Mouse (Mus musculus): ENCODE data around the gene Fam117a. TPM values are rescaled to one million over a fixed set of nuclear protein-coding genes. Genes with fewer than 3 reads are reported as not detected.

The Fam117a gene
- total and polyA plus RNA-seq, 3 experiments = 49.9 to 116 TPM; not detected in 1

GRCm38 (mm10) chr11:95364388-95364787, 27.6 kb downstream of the Fam117a start:
- H3K4me1 ChIP-seq (ENCODE audit: control insufficient read depth in 1 of 2, insufficient read depth in 2 of 2, low read length in 2 of 2) = no peaks in the 10 kb centered on the region
- H3K9me3 ChIP-seq (replicated peaks; ENCODE audit: insufficient read depth, low read length) = no peaks in the 10 kb centered on the region
- H3K27me3 ChIP-seq (ENCODE audit: control insufficient read depth in 1 of 2, insufficient read depth in 2 of 2, low read length in 2 of 2) = no peaks in the 10 kb centered on the region
- no peak for TF ChIP-seq MEF2A (IDR thresholded peaks at IDR 0.05; ENCODE audit: extremely low read depth, insufficient replicate concordance, low read depth, low read length, poor library complexity, severe bottlenecking)
- DNase-seq (ENCODE audit: low read depth, low spot score) = no peak
- H3K36me3 ChIP-seq (ENCODE audit: control insufficient read depth in 1 of 2, insufficient read depth in 2 of 2, low read length in 2 of 2) = peaks cover 0 to 21% of the 10 kb centered on the region in 2 experiments; a peak in 2 of 4 replicates
- no peak overlapping the region for H3K4me3 ChIP-seq (ENCODE audit: control insufficient read depth in 1 of 2, insufficient read depth in 1 of 2, low read depth in 2 of 2, low read length in 2 of 2)
- no peak overlapping the region for H3K27ac ChIP-seq (ENCODE audit: control insufficient read depth, low read depth, low read length)
- H3K9ac ChIP-seq (ENCODE audit: control insufficient read depth, low read depth, low read length, poor library complexity, severe bottlenecking) = no peak overlapping the region
- no peaks in the 10 kb centered on the region for H3K79me2 ChIP-seq (ENCODE audit: control insufficient read depth, insufficient read depth, low read length, poor library complexity)

- TF ChIP-seq GATA1 (IDR thresholded peaks at IDR 0.05; ENCODE audit: low read depth, low read length) = no peak
- no peak for TF ChIP-seq UBTF (IDR thresholded peaks at IDR 0.05; ENCODE audit: borderline replicate concordance, insufficient read depth, low read depth, low read length)
- TF ChIP-seq MAZ (IDR thresholded peaks at IDR 0.05; ENCODE audit: low read depth, low read length) = no peak
- no peak for TF ChIP-seq MAFK (IDR thresholded peaks at IDR 0.05; ENCODE audit: borderline replicate concordance, low read depth, low read length)
- no peak for TF ChIP-seq GABPA (IDR thresholded peaks at IDR 0.05; ENCODE audit: low read depth, low read length)
- TF ChIP-seq NELFE (IDR thresholded peaks at IDR 0.05; ENCODE audit: low read depth, low read length) = no peak
- no peak for TF ChIP-seq USF2 (IDR thresholded peaks at IDR 0.05; ENCODE audit: borderline replicate concordance in 1 of 2, insufficient read depth in 1 of 2, low read depth in 1 of 2, low read length in 2 of 2)
- no peak for TF ChIP-seq TBP (IDR thresholded peaks at IDR 0.05; ENCODE audit: low read depth, low read length)
- no peak for TF ChIP-seq NRF1 (IDR thresholded peaks at IDR 0.05; ENCODE audit: insufficient read depth, low read depth, low read length, poor library complexity, severe bottlenecking)
- no peak for TF ChIP-seq CHD1 (IDR thresholded peaks at IDR 0.05; ENCODE audit: low read depth, low read length)
- no peak for TF ChIP-seq ELF1 (IDR thresholded peaks at IDR 0.05; ENCODE audit: low read depth, low read length)
- 0 out of 4 replicates have a peak, but pooled peaks cover 0 to 3% of the 10 kb centered on the region in 2 experiments for H3K4me1 ChIP-seq (ENCODE audit: control insufficient read depth in 1 of 2, insufficient read depth in 2 of 2, low read length in 2 of 2)
Observed at GRCm38 (mm10) chr11:95365596-95365995, 28.8 kb downstream of the Fam117a start.

DNA sequence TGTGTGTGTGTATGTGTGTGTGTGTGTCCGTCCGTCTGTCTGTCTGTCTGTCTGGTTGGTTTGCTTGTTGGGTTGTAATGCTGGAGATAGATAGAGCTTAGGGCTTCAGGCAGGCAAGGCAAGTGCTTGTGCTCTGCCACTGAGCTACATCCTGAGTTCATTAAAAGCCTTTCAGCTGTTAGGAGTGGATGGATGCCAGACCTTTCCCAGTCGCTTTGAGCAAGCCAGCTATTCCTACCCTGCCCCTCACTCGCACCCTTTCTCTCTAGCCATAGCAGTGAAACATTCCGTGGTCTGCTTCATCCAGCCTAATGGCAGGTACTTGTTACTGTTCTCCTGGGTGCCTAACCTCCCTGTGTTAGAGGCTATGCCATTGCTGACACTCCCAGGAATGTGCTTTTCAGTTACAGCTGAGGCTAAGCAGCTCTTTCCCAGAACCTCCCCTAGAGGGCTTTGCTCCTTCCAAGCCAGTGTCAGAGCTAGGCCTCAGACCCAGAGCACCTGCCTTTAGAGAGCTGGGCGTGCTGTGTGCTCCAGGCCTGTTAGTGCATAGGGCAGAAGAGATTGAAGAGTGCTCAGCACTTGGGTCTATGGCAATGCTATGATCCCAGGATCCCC, 29.6 kb downstream of the Fam117a start:
- Histone ChIP-seq H3K79me2 (ENCODE audit: control insufficient read depth, insufficient read depth, low read length, poor library complexity) (no peaks in the 10 kb centered on the region), H3K9me3 (replicated peaks; ENCODE audit: insufficient read depth, low read length) (no peaks in the 10 kb centered on the region), H3K27me3 (ENCODE audit: control insufficient read depth in 1 of 2, insufficient read depth in 2 of 2, low read length in 2 of 2) (no peaks in the 10 kb centered on the region), H3K4me1 (ENCODE audit: control insufficient read depth in 1 of 2, insufficient read depth in 2 of 2, low read length in 2 of 2) (0 out of 4 replicates have a peak, but pooled peaks cover 0 to 3% of the 10 kb centered on the region in 2 experiments), H3K36me3 (ENCODE audit: control insufficient read depth in 1 of 2, insufficient read depth in 2 of 2, low read length in 2 of 2) (peaks cover 0 to 18% of the 10 kb centered on the region in 2 experiments; a peak in 2 of 4 replicates), H3K4me3 (ENCODE audit: control insufficient read depth in 1 of 2, insufficient read depth in 1 of 2, low read depth in 2 of 2, low read length in 2 of 2) (no peak overlapping the region), H3K27ac (ENCODE audit: control insufficient read depth, low read depth, low read length) (no peak overlapping the region), H3K9ac (ENCODE audit: control insufficient read depth, low read depth, low read length, poor library complexity, severe bottlenecking) (no peak overlapping the region)
- no peak for TF ChIP-seq CHD1 (IDR thresholded peaks at IDR 0.05; ENCODE audit: low read depth, low read length)
- TF ChIP-seq CHD2 (IDR thresholded peaks at IDR 0.05; ENCODE audit: low read length) = no peak
- no peak for TF ChIP-seq MXI1 (IDR thresholded peaks at IDR 0.05; ENCODE audit: low read depth, low read length)
- TF ChIP-seq E2F4 (IDR thresholded peaks at IDR 0.05; ENCODE audit: borderline replicate concordance, low read depth, low read length) = no peak
- no peak for TF ChIP-seq ZNF384 (IDR thresholded peaks at IDR 0.05; ENCODE audit: low read depth, low read length)
- TF ChIP-seq MYC (IDR thresholded peaks at IDR 0.05; ENCODE audit: low read depth, low read length) = no peak
- no peak for TF ChIP-seq MAFK (IDR thresholded peaks at IDR 0.05; ENCODE audit: borderline replicate concordance, low read depth, low read length)
- TF ChIP-seq NELFE (IDR thresholded peaks at IDR 0.05; ENCODE audit: low read depth, low read length) = no peak
- no peak for DNase-seq (ENCODE audit: low read depth, low spot score)

More at GRCm38 (mm10) chr11:95365596-95365995, 28.8 kb downstream of the Fam117a start:
- H3K27me3 ChIP-seq (ENCODE audit: control insufficient read depth in 1 of 2, insufficient read depth in 2 of 2, low read length in 2 of 2) = no peaks in the 10 kb centered on the region
- DNase-seq (ENCODE audit: low read depth, low spot score) = no peak
- H3K9ac ChIP-seq (ENCODE audit: control insufficient read depth, low read depth, low read length, poor library complexity, severe bottlenecking) = no peak overlapping the region
- H3K27ac ChIP-seq (ENCODE audit: control insufficient read depth, low read depth, low read length) = no peak overlapping the region
- H3K79me2 ChIP-seq (ENCODE audit: control insufficient read depth, insufficient read depth, low read length, poor library complexity) = no peaks in the 10 kb centered on the region
- peaks cover 0 to 19% of the 10 kb centered on the region in 2 experiments; a peak in 2 of 4 replicates for H3K36me3 ChIP-seq (ENCODE audit: control insufficient read depth in 1 of 2, insufficient read depth in 2 of 2, low read length in 2 of 2)
- H3K4me3 ChIP-seq (ENCODE audit: control insufficient read depth in 1 of 2, insufficient read depth in 1 of 2, low read depth in 2 of 2, low read length in 2 of 2) = no peak overlapping the region
- no peaks in the 10 kb centered on the region for H3K9me3 ChIP-seq (replicated peaks; ENCODE audit: insufficient read depth, low read length)
